Mouse (Mus musculus) kidney, postnatal 36 days (tissue): Measurements from ENCODE around the gene Washc1.
"Not testable (repeated sequence)": the region's sequence is repeated elsewhere in the genome, so short reads cannot be mapped to it uniquely, and the experiment has no call there.

Source experiments
- DNase-seq, 2 experiments: peaks; one replicate each; pipeline ENCODE4 v3.0.0; 2021 to 2022; ENCODE audit warnings: mixed read lengths in 2 of 2

Washc1 gene

GRCm38 (mm10) chr17:66111402-66111959 is at the start of gene Washc1:
TSS of gene Washc1 (plus strand) at chr17:66111545.
- DNase-seq = peak; percentile 94 to 96

GRCm38 (mm10) chr17:66065115-66065514 is 46.2 kb upstream of the Washc1 start:
- DNase-seq = no peak

GRCm38 (mm10) chr17:66069036-66069435 is 42.3 kb upstream of the Washc1 start:
- not testable (repeated sequence) for DNase-seq

GRCm38 (mm10) chr17:66073971-66074370 is 37.4 kb upstream of the Washc1 start:
- DNase-seq = no peak

DNA sequence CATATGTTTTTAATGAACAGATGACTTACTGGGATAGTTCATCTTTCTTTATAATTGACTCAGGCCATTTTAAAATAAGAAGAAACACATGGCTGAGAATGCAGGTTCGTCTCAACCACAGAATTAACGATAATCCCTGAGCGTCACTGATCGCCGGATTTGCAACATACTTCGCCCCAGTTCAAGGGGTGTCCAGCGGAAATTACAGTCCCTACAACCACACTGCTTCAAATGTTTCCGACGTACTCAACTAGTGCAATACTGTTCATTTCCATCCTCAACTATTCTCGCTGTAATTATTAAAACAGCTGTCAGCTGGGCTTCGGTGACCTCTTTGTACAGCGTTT is 35.5 kb upstream of the Washc1 start:
- DNase-seq = peak; percentile 8 to 12

- peak; percentile 14 to 59 for DNase-seq
Measured at GRCm38 (mm10) chr17:66076174-66076927, 35.0 kb upstream of the Washc1 start.

DNA sequence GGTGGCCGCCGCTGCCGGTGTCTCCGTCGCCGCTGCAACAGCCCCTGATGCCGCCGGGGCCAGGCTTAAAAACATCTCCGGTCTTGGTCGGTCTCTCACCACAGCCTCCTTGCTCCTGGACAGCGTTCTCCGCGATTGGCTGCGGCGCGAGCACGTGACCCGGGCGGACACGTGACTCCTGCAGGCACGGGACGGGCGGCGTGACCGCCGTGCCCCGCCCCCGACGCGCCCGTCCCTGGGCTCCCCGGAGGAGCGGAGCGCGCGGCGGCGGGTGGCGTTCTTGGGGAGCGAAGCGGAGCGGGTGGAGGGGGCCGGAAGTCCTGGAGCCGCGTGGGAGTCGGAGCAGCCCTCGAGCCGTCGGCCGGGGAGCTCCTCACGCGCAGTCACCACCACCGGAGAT is 34.4 kb upstream of the Washc1 start, which contains the start of gene Ankrd12:
Gene Ankrd12 (minus strand): TSS at position 156 of the 400 bp plus-strand sequence.
- DNase-seq = peak; percentile 97 to 99

DNA sequence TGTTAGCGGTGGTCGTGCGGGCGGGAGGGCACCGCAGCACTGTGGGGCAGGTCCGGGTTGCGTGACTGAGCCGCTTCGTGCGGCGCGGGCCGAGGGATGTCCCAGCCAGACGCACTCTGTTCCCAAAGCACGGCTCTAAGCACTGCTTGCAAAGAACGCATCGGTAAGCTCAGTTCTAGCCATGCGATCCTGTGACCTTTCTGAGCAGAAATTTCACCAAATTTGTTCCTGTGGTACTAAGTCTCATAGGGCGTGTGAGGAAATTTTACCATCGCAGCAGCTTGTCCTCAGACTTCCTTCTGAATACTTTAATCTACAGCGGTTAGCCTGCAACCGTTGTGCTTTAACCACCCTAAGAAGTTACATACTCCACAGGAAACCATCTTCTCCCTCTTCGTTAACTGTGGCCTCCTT is 33.9 kb upstream of the Washc1 start:
- no peak for DNase-seq

DNA sequence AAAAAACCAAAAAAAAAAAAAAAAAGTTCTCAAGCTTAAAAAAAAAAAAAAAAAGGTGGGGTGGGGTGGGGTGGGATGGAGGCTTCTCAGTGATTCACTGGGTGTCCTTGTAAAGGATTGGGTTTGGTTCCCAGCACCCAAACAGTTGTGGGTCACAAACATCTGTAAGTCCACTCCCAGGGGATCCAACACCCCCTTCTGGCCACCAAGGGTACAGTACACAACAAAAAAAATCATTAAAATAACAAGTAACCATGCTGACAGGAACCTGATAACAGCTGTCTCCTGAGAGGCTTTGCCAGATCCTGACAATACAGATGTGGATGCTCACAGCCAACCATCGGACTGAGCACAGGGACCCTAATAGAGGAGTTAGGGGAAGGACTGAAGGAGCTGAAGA is 26.9 kb upstream of the Washc1 start:
- DNase-seq = no peak

- DNase-seq = no peak
Measured at GRCm38 (mm10) chr17:66085038-66085437, 26.3 kb upstream of the Washc1 start.

GRCm38 (mm10) chr17:66090251-66090650 is 21.1 kb upstream of the Washc1 start:
- DNase-seq = no peak

DNA sequence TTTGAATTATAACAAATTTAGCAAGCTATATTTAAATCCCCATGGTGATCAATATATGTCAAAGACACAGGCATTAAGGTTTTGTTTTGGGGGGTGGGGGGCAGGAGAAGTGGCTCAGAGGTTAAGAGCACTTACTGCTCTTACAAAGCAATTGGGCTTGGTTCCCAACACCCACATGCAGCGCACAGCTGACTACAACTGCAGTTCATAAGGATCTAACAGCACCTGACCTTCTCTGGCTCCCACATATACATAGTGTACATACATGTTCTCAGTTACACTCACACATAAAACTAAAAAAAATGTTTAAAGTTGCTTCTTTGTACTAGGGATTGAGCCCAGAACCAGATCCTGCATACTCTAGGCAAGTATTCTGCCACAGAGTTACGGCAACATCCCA is 20.0 kb upstream of the Washc1 start:
- no peak for DNase-seq

GRCm38 (mm10) chr17:66092065-66092464 is 19.3 kb upstream of the Washc1 start:
- DNase-seq = no peak

DNA sequence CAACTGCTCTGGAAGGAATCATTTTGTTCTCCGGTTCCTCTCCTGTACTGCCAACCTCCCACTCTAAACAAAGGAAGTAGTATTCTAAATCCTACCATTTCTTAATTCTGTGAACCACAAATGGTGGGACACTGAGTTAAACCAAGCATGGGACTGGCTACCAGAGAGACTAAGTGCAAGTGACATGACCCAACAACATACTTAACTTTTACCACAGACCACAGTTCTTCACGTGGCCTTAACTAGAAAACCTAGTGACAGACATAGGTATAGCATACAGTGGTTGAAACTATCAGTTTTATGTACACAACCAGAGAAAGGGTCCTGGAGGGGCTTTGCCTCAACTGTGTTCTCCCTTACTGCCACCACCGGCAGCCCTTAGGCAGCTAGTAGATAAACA is 18.7 kb upstream of the Washc1 start:
- no peak for DNase-seq

DNA sequence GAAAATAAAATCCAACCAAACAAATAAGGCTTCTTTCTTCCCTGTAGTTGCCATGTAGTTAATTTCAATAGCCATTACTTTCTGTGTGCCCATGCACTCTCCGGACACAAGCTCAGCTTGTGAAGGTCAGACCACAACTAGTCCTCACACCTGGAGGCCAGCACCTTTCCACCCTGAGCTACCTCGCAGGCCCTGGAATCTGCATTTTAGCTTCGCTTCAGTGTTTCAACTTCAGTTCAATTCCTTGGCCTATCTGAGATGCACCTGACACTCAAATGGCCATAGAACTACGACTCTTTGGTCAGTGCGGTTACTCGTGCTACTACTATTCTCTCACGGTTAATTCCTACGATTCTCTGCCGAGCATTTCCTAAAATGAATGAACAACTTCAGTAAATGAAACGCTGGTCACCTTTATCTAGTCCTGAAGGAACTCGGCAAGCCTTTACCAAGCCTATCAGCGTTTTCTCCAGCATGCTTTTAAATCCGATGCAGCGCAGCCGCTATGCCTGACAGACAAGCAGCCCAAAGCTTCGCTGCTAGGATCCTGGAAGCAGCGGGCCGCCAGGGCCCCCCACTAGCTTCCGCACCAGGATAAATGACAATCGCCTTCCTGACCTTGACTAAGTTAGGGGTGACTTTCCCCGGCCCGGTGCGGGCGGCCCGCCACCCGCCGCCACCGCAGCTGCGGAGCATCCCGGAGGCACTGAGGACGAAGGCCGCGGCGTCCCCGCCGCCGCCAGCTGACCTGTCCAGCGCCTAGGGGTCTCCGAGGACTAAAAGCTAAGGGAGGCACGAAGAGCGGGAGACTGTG is 10.6 kb upstream of the Washc1 start:
- DNase-seq = peak; percentile 27 to 44

GRCm38 (mm10) chr17:66101380-66102330 is 9.7 kb upstream of the Washc1 start, which contains the start of gene Ndufv2:
TSS of gene Ndufv2 (minus strand) at chr17:66101559.
- peak; percentile 94 to 97 for DNase-seq

DNA sequence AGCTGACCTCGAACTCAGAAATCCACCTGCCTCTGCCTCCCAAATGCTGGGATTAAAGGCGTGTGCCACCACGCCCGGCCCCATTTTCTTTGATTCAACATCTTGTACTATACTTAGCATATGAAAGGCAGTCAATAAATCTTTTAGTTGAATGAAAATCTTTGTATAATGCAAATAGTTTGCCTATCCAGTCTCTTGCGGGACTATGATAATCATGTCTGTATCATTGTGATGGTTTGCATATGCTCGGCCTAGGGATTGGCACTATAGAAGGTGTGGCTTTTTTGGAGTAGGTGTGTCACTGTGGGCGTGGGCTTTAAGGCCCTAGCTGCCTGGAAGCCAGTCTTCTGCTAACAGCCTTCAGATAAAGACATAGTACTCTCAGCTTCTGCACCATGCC is 7.3 kb upstream of the Washc1 start:
- DNase-seq = no peak

DNA sequence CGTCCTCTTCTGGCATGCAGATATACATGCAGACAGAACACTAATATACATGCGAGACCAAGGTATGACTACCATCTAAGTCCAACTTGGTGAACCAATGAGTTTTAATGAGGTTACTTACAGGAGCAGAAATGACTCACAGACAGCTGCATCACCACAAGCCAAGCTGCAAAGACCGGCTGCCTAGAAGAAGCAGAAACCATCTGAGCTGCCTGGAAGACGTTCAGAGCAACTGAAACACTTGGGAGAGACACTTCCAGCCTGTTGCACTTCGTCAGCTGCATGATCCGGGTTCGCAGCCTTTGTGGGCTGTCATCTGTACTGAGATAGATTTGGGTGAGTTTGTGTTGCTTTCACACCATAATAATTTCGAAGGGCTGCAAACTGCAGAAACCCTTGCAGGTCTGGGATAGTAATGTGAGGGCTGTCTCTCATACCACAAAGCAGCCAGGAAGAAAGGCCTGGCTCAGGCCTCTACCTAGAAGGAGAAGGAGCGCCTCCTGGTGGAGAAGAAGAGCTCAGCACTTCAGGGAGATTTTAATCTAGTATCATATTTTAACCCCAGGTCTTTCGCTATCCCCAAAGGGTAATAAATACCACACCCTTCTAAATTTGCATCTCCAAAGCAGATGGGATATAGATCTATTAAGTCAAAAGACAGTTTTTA is 4.6 kb upstream of the Washc1 start:
- DNase-seq = peak; percentile 59 to 83

DNA sequence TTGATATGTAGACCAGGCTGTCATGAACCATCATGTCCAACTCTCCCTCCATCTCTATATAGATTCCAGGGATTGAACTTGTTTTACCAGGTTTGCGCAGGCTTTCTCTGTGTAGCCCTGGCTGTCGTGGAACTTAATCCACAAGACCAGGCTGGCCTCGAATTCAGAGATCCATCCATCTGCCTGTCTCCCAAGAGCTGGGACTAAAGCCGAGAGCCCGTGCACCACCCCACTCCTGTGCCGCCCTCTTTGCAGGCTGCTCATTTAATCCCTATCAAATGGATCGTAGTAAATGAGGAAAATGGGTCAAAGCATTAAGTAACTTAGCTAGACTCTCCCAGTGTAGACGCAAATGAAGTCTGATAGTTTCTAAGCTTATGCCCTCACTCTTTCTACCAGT is 3.9 kb upstream of the Washc1 start:
- DNase-seq = no peak

DNA sequence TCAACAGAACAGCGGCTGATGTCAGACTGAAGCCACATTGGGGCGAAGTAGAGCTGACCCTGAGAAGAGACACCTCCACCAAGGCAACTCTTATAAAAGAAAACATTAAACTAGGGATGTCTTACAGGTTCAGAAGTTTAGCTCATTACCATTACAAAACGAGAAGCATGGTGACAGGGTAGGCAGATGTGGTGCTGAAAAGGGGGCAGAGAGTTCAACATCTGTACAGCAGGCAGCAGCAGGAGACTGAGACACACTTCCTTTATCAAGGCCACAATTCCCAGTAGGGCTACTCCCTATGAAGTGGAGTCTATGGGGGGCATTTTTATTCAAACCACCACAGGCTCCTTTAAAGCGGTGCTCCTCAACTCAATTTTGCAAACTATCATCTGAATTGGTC is 3.1 kb upstream of the Washc1 start:
- DNase-seq = no peak

DNA sequence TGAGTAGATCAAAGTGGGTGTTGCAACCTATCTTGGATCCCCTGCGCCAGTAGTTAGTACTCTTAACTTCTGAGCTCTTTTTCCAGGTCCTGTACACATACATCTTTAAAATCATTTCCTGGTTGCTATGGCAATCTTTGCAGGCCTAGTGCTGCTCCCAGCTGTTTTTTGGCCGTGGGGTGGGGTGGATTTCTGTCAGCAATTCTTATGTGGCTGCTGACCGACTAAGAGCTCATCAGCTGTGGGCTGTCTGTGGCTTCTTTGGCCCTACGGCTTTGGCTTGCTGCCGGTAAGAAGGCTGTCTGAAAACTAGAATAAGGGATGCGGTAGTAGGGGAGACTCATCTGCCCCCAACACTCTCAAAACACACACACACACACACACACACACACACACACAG is 599 bp upstream of the Washc1 start:
- DNase-seq = peak; percentile 6 to 22

GRCm38 (mm10) chr17:66112166-66112565 is 821 bp downstream of the Washc1 start:
- no peak for DNase-seq
